Mouse (Mus musculus) hindbrain, embryonic 16.5 days (tissue): Measurements from ENCODE around the gene Rbm17. TPM values are rescaled to one million over a fixed set of nuclear protein-coding genes. Genes with fewer than 3 reads are reported as not detected.
"Not testable (repeated sequence)": the region's sequence is repeated elsewhere in the genome, so short reads cannot be mapped to it uniquely, and the experiment has no call there.

Experiments
- ATAC-seq: fragments of 200-750 bp; cut with Nextera tagmentation; 2 replicates; pipeline ENCODE4 v1.8.0; 2017; ENCODE audit warnings: moderate TSS enrichment, moderate library complexity
- H3K27ac ChIP-seq: fragments of 300-500 bp; sonication (generic); 2 replicates; pipeline ENCODE4 v1.5.1; 2014; ENCODE audit warnings: low read depth, mild to moderate bottlenecking, control low read depth, low read length, moderate library complexity
- H3K27me3 ChIP-seq: fragments of 300-500 bp; sonication (generic); replicated peaks from 2 replicates; pipeline ENCODE4 v1.6.1; 2014; ENCODE audit warnings: low read length; ENCODE audit not compliant: control insufficient read depth, insufficient read depth
- H3K36me3 ChIP-seq: fragments of 300-500 bp; sonication (generic); 2 replicates; pipeline ENCODE4 v1.6.1; 2014; ENCODE audit warnings: mild to moderate bottlenecking, low read length, moderate library complexity, mixed read lengths; ENCODE audit not compliant: control insufficient read depth, insufficient read depth
- H3K4me1 ChIP-seq: fragments of 300-500 bp; sonication (generic); 2 replicates; pipeline ENCODE4 v1.6.1; 2014; ENCODE audit warnings: low read depth, low read length; ENCODE audit not compliant: control insufficient read depth, insufficient read depth
- H3K4me2 ChIP-seq: fragments of 300-500 bp; sonication (generic); 2 replicates; pipeline ENCODE4 v1.6.1; 2014; ENCODE audit warnings: mild to moderate bottlenecking, low read length, control low read depth, moderate library complexity
- H3K4me3 ChIP-seq: fragments of 300-500 bp; sonication (generic); 2 replicates; pipeline ENCODE4 v1.5.1; 2014; ENCODE audit warnings: mild to moderate bottlenecking, low read length, control low read depth, moderate library complexity
- H3K9ac ChIP-seq: fragments of 300-500 bp; sonication (generic); 2 replicates; pipeline ENCODE4 v1.6.1; 2014; ENCODE audit warnings: low read depth, mild to moderate bottlenecking, control low read depth, low read length, moderate library complexity
- H3K9me3 ChIP-seq: fragments of 300-500 bp; sonication (generic); 2 replicates; pipeline ENCODE4 v1.6.1; 2014; ENCODE audit warnings: mild to moderate bottlenecking, low read length, moderate library complexity; ENCODE audit not compliant: control insufficient read depth
- WGBS: fragments of 180-500 bp; shearing (Covaris S2); extraction: QIAGEN DNeasy Blood & Tissue Kit; methylation state at CpG from one replicate; pipeline ENCODE4 v1.1.7; 2014; 5-methylcytosine and 5-hydroxymethylcytosine counted together
- polyA plus RNA-seq: library from polyadenylated mRNA; unstranded; fragments of >200 nt; fragmentation: Nextera tagmentation; extraction: Ambion mirVana; gene quantifications from 2 replicates; pipeline ENCODE4 v1.2.1, GENCODE M21; 2015

The Rbm17 gene
- polyA plus RNA-seq, 1 experiment from 2014 or later = 120 TPM

- Histone ChIP-seq H3K4me1 (no peaks in the 10 kb centered on the region), H3K4me2 (no peak overlapping the region), H3K9me3 (no peaks in the 10 kb centered on the region), H3K36me3 (no peaks in the 10 kb centered on the region), H3K27ac (no peak overlapping the region), H3K27me3 (no peaks in the 10 kb centered on the region), H3K9ac (no peak overlapping the region), H3K4me3 (no peak overlapping the region)
- 96% methylated on average over 5 of the region's 5 CpGs for WGBS
- no peak for ATAC-seq
Measured at GRCm38 (mm10) chr2:11635471-11636137, 31.7 kb upstream of the Rbm17 start.

GRCm38 (mm10) chr2:11635035-11635434 lies 31.1 kb upstream of the Rbm17 start:
- Histone ChIP-seq H3K27ac (no peak overlapping the region), H3K36me3 (no peaks in the 10 kb centered on the region), H3K9me3 (no peaks in the 10 kb centered on the region), H3K4me3 (no peak overlapping the region), H3K4me2 (no peak overlapping the region), H3K27me3 (no peaks in the 10 kb centered on the region), H3K4me1 (no peaks in the 10 kb centered on the region), H3K9ac (no peak overlapping the region)
- WGBS = 92% methylated on average over 6 of the region's 6 CpGs
- ATAC-seq = no peak

GRCm38 (mm10) chr2:11625890-11626289 lies 21.9 kb upstream of the Rbm17 start, which contains the start of gene Gm17490:
Gm17490 (minus strand) TSS chr2:11626264.
- Histone ChIP-seq H3K27ac (no peak within 1 kb of the TSS), H3K4me3 (no peak within 1 kb of the TSS), H3K36me3 (no peaks in the 10 kb centered on the region), H3K9me3 (no peaks in the 10 kb centered on the region), H3K4me1 (no peaks in the 10 kb centered on the region), H3K27me3 (no peaks in the 10 kb centered on the region), H3K9ac (no peak within 1 kb of the TSS), H3K4me2 (no peak within 1 kb of the TSS)
- ATAC-seq = no peak
- 96% methylated on average over 5 of the region's 5 CpGs for WGBS

GRCm38 (mm10) chr2:11623726-11624125 lies 19.8 kb upstream of the Rbm17 start:
- ATAC-seq = no peak
- Histone ChIP-seq H3K4me1 (no peaks in the 10 kb centered on the region), H3K4me3 (no peak overlapping the region), H3K36me3 (no peaks in the 10 kb centered on the region), H3K9ac (no peak overlapping the region), H3K27me3 (no peaks in the 10 kb centered on the region), H3K9me3 (no peaks in the 10 kb centered on the region), H3K4me2 (no peak overlapping the region), H3K27ac (no peak overlapping the region)
- WGBS = 93% methylated on average over 2 of the region's 2 CpGs

GRCm38 (mm10) chr2:11623173-11623572 lies 19.2 kb upstream of the Rbm17 start:
- Histone ChIP-seq H3K4me3 (no peak overlapping the region), H3K27ac (no peak overlapping the region), H3K9me3 (no peaks in the 10 kb centered on the region), H3K4me2 (no peak overlapping the region), H3K27me3 (no peaks in the 10 kb centered on the region), H3K36me3 (no peaks in the 10 kb centered on the region), H3K9ac (no peak overlapping the region), H3K4me1 (no peaks in the 10 kb centered on the region)
- WGBS = 85% methylated on average over 8 of the region's 8 CpGs
- ATAC-seq = no peak

- no peak overlapping the region for H3K4me2 ChIP-seq
- no peaks in the 10 kb centered on the region for H3K4me1 ChIP-seq
- H3K27me3 ChIP-seq = no peaks in the 10 kb centered on the region
- no peak for ATAC-seq
- no peak overlapping the region for H3K4me3 ChIP-seq
- H3K9me3 ChIP-seq = no peaks in the 10 kb centered on the region
- H3K27ac ChIP-seq = no peak overlapping the region
- H3K9ac ChIP-seq = no peak overlapping the region
- H3K36me3 ChIP-seq = no peaks in the 10 kb centered on the region
- WGBS = 84% methylated on average over 2 of the region's 2 CpGs
Measured at GRCm38 (mm10) chr2:11619598-11619997, 15.6 kb upstream of the Rbm17 start.

- Histone ChIP-seq H3K4me1 (no peaks in the 10 kb centered on the region), H3K27ac (no peak overlapping the region), H3K27me3 (no peaks in the 10 kb centered on the region), H3K4me2 (no peak overlapping the region), H3K9me3 (no peaks in the 10 kb centered on the region), H3K36me3 (no peaks in the 10 kb centered on the region), H3K9ac (no peak overlapping the region), H3K4me3 (no peak overlapping the region)
- 95% methylated on average over 9 of the region's 9 CpGs for WGBS
- no peak for ATAC-seq
Measured at GRCm38 (mm10) chr2:11616846-11617245, 12.9 kb upstream of the Rbm17 start.

- 89% methylated on average over 6 of the region's 6 CpGs for WGBS
- H3K4me1 ChIP-seq, ATAC-seq, H3K27me3 ChIP-seq, H3K9me3 ChIP-seq, H3K27ac ChIP-seq, H3K4me3 ChIP-seq, H3K9ac ChIP-seq, H3K36me3 ChIP-seq, H3K4me2 ChIP-seq: not testable (repeated sequence)
Measured at GRCm38 (mm10) chr2:11612939-11613338, 9.0 kb upstream of the Rbm17 start.

GRCm38 (mm10) chr2:11606718-11607117 lies 2.8 kb upstream of the Rbm17 start:
- H3K27ac ChIP-seq, H3K4me1 ChIP-seq, H3K4me2 ChIP-seq, H3K9ac ChIP-seq, ATAC-seq, H3K27me3 ChIP-seq, H3K36me3 ChIP-seq, H3K9me3 ChIP-seq, H3K4me3 ChIP-seq: not testable (repeated sequence)
- 85% methylated on average over 4 of the region's 4 CpGs for WGBS

- no peak overlapping the region for H3K4me2 ChIP-seq
Measured at GRCm38 (mm10) chr2:11604911-11605310, 958 bp upstream of the Rbm17 start.

More at GRCm38 (mm10) chr2:11604911-11605310, 958 bp upstream of the Rbm17 start:
- ATAC-seq = no peak
- H3K9ac ChIP-seq = no peak overlapping the region
- H3K4me1 ChIP-seq = peaks cover 9% of the 10 kb centered on the region
- no peak overlapping the region for H3K4me3 ChIP-seq
- no peak overlapping the region for H3K27ac ChIP-seq
- H3K36me3 ChIP-seq = peaks cover 6% of the 10 kb centered on the region; the same call in 1 of the 2 replicates
- no peaks in the 10 kb centered on the region for H3K9me3 ChIP-seq
- no peaks in the 10 kb centered on the region for H3K27me3 ChIP-seq
